Mouse (Mus musculus) neural tube, embryonic 10.5 days (tissue): ENCODE measurements around the gene Phykpl.
A peak's percentile ranks its signal among the peaks of the same experiment; 100 is the strongest.

Source experiments
- DNase-seq: peaks from one replicate; pipeline ENCODE4 v3.0.0-alpha.2; 2017; ENCODE audit warnings: low spot score; ENCODE audit errors: extremely low spot score

The Phykpl gene

GRCm38 (mm10) chr11:51643202-51643601 lies 58.6 kb downstream of the Phykpl start:
- DNase-seq: no peak

- no peak for DNase-seq
These were observed 59.2 kb downstream of the Phykpl start for GRCm38 (mm10) chr11:51643761-51644160.

GRCm38 (mm10) chr11:51644217-51644616 lies 59.7 kb downstream of the Phykpl start:
- DNase-seq: no peak

GRCm38 (mm10) chr11:51645293-51645692 lies 60.7 kb downstream of the Phykpl start:
- DNase-seq: no peak

GRCm38 (mm10) chr11:51646245-51646644 lies 61.7 kb downstream of the Phykpl start:
- DNase-seq: no peak

GRCm38 (mm10) chr11:51646751-51647667 lies 62.5 kb downstream of the Phykpl start:
- peak; percentile 19 for DNase-seq

GRCm38 (mm10) chr11:51648566-51648965 lies 64.0 kb downstream of the Phykpl start:
- DNase-seq: peak; percentile 72

GRCm38 (mm10) chr11:51649111-51649888 lies 64.7 kb downstream of the Phykpl start:
- DNase-seq: peak; percentile 44

GRCm38 (mm10) chr11:51649889-51650199 lies 65.3 kb downstream of the Phykpl start:
- DNase-seq: peak; percentile 37

- DNase-seq: no peak
These were observed 65.7 kb downstream of the Phykpl start for GRCm38 (mm10) chr11:51650261-51650660.

- peak; percentile 76 for DNase-seq
These were observed 66.3 kb downstream of the Phykpl start, which contains the start of the genes N4bp3 and D930048N14Rik for GRCm38 (mm10) chr11:51650691-51651515. Gene N4bp3 (minus strand): TSS chr11:51650842. Gene D930048N14Rik (plus strand): TSS chr11:51650954.

GRCm38 (mm10) chr11:51652889-51653418 lies 68.4 kb downstream of the Phykpl start:
- DNase-seq: no peak

GRCm38 (mm10) chr11:51653736-51654135 lies 69.2 kb downstream of the Phykpl start:
- DNase-seq: no peak
